Mouse (Mus musculus): ENCODE measurements around the gene Kank2. TPM values are rescaled to one million over a fixed set of nuclear protein-coding genes. Genes with fewer than 3 reads are reported as not detected.
A peak's percentile ranks its signal among the peaks of the same experiment; 100 is the strongest.

The Kank2 gene
- polyA plus RNA-seq, 1 experiment from 2014 or later = 24.2 TPM

DNA sequence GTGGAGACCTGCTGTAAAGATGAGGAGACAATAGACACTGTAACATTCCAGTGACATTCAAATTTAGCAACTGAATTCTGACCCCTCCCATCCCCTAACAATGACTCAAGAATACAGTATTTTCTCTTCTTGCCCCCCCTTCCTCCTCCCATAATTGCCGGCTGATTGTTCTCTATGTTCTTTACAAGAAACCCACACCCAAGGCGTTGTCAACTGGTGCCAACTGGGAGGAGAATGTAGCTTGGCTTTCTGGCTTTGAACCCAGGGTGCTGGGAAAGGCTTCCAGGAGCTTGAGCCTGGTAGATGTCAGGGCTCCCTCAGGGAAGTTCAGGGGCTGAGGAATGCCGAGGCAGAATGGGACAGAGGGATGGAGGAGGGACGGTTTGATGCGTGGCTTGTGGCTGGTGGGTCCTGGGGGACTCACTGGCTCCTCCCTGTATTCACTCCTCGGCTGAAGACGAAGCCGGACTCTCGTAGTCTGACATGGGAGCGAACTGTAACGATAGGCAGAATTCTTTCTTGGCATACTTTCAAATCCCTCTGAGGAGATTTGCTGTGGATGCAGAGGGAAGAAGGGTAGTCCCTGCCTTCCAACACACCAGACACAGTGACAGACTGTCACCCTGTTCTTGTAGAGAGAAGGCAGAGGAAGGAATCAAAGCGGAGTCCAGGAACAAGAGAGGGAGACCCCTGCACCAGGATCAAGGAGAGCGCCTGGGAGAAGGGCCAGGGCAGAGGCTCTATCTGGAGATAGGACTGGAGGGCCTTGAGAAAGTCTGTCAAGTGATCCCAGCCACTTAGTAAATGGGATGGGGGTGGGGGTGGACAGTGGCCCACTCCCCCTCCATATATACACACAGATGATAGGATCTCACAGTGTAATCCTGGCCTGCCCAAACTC, 29.8 kb downstream of the Kank2 start:
- WGBS = 62% methylated on average over 13 of the region's 13 CpGs
- Histone ChIP-seq H3K4me3 (0 out of 2 replicates have a peak overlapping the region, but pooled peaks have one; percentile 23), H3K9me3 (replicated peaks) (no peaks in the 10 kb centered on the region), H3K27me3 (ENCODE audit: low read depth, poor library complexity, severe bottlenecking) (no peaks in the 10 kb centered on the region), H3K36me3 (peaks cover 73% of the 10 kb centered on the region), H3K27ac (peak overlapping the region; percentile 93), H3K4me1 (peaks cover 37% of the 10 kb centered on the region)
- DNase-seq (ENCODE audit: low spot score) = no peak

DNA sequence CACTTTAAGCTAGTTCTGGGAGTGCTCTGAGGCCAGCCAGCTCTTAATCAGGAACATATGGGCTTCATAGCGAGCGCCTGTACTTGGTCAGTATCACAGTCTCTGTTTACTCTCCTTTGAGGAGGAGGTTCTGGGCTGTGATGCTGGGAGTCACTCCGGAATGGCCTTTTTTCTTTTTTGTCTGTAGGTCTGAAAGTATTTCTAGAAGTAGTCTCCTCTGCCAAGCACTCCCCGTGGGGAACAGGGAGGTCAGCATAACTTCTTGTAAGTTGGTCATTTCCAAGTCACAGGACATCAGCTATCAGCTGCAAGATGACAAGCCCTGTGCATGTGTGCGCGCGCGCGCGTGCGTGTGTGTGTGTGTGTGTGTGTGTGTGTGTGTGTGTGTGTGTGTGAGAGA, 30.6 kb downstream of the Kank2 start:
- DNase-seq (ENCODE audit: low spot score) = peak; percentile 69
- H3K27ac ChIP-seq = peak overlapping the region; percentile 93
- H3K36me3 ChIP-seq = peaks cover 65% of the 10 kb centered on the region
- 47% methylated on average over 11 of the region's 11 CpGs for WGBS
- peak overlapping the region; percentile 23 for H3K4me3 ChIP-seq
- peaks cover 37% of the 10 kb centered on the region for H3K4me1 ChIP-seq
- no peaks in the 10 kb centered on the region for H3K27me3 ChIP-seq (ENCODE audit: low read depth, poor library complexity, severe bottlenecking)
- H3K9me3 ChIP-seq (replicated peaks) = no peaks in the 10 kb centered on the region

DNA sequence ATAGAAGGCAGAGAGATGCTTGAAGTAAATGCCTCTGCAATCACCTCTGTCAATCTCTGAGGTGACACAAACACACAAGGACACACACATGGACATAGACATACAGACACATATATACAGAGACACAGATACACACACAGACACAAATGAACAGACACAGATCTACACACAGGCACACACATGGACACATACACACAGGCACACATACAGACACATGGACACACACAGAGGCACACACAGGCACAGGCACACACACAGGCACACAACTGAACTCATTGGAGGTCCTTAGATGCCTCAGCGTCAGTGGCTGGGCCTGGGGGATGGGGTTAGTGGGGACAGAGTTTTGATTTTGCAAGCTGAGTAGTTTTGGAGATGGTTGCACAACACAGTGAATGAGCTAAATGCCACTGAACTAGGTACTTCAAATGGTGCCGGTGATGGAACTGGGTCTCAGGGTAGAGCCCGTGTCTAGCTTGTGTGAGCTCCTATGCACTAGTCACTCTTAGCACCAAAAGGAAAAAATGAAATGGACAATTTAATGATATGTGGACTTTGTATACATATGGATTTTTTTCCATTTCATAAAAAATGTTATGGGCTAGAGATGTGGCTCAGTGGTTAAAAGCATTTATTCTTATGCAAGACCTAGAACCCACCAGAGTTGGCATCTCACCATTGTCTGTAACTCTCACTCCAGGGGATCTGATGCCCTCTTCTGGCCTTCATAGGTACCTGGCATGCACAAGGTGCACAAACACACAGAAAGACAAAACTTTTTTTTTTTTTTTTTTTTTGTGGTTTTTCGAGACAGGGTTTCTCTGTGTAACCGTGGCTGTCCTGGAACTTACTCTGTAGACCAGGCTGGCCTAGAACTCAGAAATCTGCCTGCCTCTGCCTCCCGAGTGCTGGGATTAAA, 34.2 kb downstream of the Kank2 start:
- Histone ChIP-seq H3K27me3 (ENCODE audit: low read depth, poor library complexity, severe bottlenecking) (no peaks in the 10 kb centered on the region), H3K27ac (no peak overlapping the region), H3K4me3 (no peak overlapping the region), H3K4me1 (peaks cover 36% of the 10 kb centered on the region), H3K36me3 (peaks cover 32% of the 10 kb centered on the region), H3K9me3 (replicated peaks) (no peaks in the 10 kb centered on the region)
- DNase-seq (ENCODE audit: low spot score) = no peak
- 91% methylated on average over 6 of the region's 6 CpGs for WGBS

DNA sequence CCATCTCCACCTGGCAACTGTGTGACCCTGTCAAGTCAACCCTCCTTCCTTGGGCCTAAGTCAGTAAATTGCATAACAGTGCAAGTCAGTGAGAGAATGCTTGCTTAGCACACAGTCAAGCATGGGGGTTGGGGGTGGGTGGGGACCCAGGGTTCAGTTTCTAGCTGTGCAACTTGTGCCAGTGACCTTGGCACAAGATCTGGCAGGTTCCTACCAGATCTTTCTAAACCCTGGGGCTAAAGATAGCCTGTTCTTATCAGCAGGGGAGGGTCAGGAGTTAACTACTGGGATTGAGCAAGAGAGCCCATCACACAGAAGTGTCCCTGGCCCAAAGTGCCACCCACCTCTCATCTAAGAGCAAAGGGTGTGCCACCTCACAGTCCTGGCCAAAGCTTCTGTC, 36.4 kb downstream of the Kank2 start:
- DNase-seq (ENCODE audit: low spot score) = no peak
- no peak overlapping the region for H3K4me3 ChIP-seq
- no peak overlapping the region for H3K27ac ChIP-seq
- no peaks in the 10 kb centered on the region for H3K27me3 ChIP-seq (ENCODE audit: low read depth, poor library complexity, severe bottlenecking)
- peaks cover 30% of the 10 kb centered on the region for H3K36me3 ChIP-seq
- peaks cover 24% of the 10 kb centered on the region for H3K4me1 ChIP-seq
- no peaks in the 10 kb centered on the region for H3K9me3 ChIP-seq (replicated peaks)

DNA sequence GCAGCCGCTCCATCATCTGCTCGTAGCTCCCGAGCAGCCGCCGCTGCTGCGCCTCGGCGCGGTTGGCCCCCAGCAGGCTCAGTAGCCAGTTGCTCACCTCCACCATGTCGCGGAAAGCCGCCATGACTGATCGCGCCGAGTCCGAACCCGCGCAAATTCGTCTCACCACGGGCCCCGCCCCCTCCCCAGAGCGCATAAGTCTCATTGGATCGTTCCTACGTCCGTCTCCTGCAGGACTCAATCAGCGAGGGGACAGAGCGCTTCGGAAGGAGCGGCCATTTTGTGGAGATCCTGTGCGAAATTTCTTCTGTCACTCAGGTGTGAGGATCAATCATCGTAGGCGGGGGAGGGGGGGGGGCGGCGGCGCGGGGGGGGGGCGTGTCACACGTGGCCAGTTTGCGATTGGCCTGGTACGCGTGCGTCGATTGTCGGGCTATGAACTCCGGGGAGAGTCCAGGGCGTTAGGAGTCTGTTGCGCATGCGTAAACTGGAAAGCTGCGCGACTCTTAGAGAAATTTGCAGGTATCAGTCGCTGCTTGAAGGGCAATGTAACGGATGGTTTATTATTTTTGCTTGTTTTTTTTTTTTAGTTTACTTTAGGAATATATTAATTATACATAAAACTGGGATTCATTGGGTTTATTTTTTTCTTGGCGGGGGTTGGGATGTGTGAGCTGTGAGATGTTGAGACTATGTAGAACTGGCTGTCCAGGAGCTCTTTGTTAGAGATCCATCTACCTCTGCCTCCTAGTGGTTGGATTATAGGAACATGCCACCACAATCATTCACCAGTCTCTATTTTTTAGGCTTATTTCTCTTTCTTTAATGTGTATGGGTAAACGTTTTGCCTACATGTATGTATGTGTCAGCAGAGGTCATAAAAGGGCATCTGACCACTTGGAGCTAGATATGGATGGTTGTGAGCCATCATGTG, 38.1 kb downstream of the Kank2 start, which contains the start of gene Spc24:
Gene Spc24 (minus strand): TSS at position 149 of the 934 bp plus-strand sequence.
- Histone ChIP-seq H3K4me1 (peaks cover 16% of the 10 kb centered on the region), H3K36me3 (peaks cover 33% of the 10 kb centered on the region), H3K27me3 (ENCODE audit: low read depth, poor library complexity, severe bottlenecking) (no peaks in the 10 kb centered on the region), H3K4me3 (peak within 1 kb of the TSS; percentile 80), H3K27ac (peak within 1 kb of the TSS; percentile 96), H3K9me3 (replicated peaks) (no peaks in the 10 kb centered on the region)
- 2% methylated on average over 53 of the region's 54 CpGs for WGBS
- peak; percentile 94 for DNase-seq (ENCODE audit: low spot score)

DNA sequence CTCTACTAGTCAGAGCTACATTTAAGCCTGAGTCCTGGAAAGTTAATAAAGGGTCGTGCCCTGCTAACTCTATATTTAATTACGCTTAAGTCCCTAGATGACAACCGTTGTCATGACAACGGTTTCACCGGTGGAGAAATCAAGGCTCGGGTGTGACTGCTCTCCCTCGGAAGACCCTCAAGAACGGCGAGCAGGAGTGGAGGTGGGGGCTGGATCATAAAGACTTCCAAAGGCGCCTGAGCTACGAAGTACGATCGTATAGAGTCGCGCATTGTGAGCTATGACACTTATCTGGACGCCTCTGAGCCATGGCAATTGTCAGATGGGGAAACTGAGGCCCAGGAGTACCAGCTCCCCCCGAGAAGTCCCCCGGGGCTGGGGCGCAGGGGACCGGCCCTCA, 38.8 kb downstream of the Kank2 start:
- Histone ChIP-seq H3K4me3 (peak overlapping the region; percentile 80), H3K36me3 (peaks cover 40% of the 10 kb centered on the region), H3K27ac (peak overlapping the region; percentile 96), H3K9me3 (replicated peaks) (no peaks in the 10 kb centered on the region), H3K27me3 (ENCODE audit: low read depth, poor library complexity, severe bottlenecking) (no peaks in the 10 kb centered on the region), H3K4me1 (peaks cover 16% of the 10 kb centered on the region)
- WGBS = under 1% methylated on average over 20 of the region's 20 CpGs
- no peak for DNase-seq (ENCODE audit: low spot score)

DNA sequence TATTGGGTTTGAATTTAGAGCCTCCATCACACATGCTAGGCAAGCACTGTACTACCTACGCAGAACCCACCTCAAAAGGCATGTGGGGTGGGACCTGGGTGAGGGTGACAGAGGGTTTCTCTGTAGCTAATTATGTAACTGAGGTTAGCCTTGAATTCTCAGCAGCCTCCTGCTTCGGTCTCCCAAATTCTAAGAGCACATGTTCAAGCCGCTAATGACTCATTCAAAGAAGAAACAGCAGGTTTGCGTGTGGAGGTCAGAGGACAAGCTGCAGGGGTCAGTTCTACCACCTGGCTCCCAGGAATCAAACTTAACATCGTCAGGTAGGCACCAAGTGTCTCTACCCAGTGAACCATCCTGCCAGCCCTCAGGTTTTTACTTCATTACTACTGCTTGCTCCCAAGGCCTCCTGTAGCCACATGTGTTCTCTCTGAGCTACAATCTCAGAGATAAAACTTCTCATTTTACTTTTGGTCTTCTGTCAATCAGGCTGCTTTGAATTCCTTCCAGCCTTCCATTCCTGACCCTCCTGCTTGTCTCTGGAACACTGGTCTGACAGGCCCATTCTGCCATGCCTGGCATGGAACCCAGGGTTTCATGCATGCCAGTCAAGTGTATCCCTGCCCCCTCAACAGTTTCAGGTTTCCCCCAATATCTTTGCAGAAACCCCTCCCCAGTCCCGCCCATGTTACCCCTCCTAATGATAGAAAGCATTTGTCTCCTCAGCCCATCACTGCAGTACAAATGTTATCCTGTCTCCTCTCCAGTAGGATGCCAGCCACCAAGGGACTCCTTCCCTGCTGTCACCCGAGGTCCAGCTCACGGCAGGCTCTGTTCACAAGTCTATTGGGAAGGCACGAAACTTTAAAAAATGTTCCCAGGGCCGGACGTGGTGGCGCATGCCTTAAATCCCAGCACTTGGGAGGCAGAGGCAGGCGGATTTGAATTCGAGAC, 39.7 kb downstream of the Kank2 start:
- Histone ChIP-seq H3K9me3 (replicated peaks) (no peaks in the 10 kb centered on the region), H3K4me3 (peak overlapping the region; percentile 80), H3K4me1 (peaks cover 16% of the 10 kb centered on the region), H3K27ac (peak overlapping the region; percentile 96), H3K27me3 (ENCODE audit: low read depth, poor library complexity, severe bottlenecking) (no peaks in the 10 kb centered on the region), H3K36me3 (peaks cover 48% of the 10 kb centered on the region)
- no peak for DNase-seq (ENCODE audit: low spot score)
- 61% methylated on average over 14 of the region's 14 CpGs for WGBS

DNA sequence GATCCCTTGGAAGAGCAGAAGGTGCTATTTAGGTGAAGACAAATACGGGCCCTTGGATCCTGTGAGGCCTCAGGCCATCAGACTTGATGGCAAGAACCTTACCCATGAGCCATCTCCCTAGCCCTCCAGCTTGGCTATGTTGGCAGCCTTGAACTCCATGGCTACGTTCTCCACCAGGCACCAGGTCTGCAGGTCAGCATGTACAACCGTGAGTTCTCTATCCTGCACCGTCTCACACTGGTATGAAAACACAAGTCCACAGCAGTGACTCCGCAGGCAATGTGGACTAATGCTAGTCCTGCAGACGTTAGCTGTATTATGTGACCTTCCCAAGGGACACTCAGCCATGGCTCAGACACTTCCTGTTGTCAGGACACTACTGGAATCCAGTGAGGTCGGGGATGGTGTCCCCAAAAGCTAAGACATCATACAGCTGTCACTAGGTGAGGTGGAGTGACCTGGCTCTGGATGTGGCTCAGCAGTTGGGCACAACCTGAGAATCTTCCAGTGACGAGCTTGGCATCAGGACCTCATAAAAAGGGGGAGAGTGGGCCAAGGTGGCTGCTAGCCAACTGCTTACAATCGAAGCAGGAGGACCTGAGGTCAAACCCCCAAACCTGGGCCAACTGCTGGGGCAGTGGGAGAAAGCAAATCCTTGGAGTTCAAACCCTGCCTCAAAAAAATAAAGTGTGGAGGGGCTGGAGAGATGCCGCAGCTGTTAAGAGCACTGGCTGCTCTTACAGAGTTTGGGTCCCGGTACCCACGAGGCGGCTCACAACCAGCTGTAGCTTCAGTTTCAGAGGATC, 43.8 kb downstream of the Kank2 start:
- H3K27ac ChIP-seq = no peak overlapping the region
- DNase-seq (ENCODE audit: low spot score) = no peak
- peaks cover 28% of the 10 kb centered on the region for H3K4me1 ChIP-seq
- H3K9me3 ChIP-seq (replicated peaks) = no peaks in the 10 kb centered on the region
- H3K4me3 ChIP-seq = no peak overlapping the region
- peaks cover 70% of the 10 kb centered on the region for H3K36me3 ChIP-seq
- no peaks in the 10 kb centered on the region for H3K27me3 ChIP-seq (ENCODE audit: low read depth, poor library complexity, severe bottlenecking)
- 87% methylated on average over 13 of the region's 13 CpGs for WGBS

DNA sequence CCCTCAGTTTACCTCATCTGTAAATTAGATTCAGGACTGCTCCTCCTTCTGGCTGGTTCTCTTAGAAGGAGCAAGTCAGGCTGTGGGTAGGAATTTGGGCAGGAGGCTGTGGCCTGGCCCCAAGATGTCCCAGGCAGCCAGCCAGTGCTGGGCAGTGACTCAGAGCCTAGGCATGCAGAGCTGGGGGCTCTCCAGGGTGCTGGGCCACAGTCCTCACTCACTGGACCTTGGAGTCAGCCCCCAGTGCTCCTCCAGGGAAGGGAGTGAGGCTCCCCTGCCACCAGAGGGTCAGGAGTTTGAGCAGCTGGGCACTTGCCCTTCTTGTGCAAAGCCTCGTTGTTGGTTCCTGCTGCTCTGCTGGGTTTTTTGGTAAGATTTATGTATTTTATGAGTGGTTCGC, 44.5 kb downstream of the Kank2 start:
- DNase-seq (ENCODE audit: low spot score) = no peak
- H3K36me3 ChIP-seq = peaks cover 77% of the 10 kb centered on the region

DNA sequence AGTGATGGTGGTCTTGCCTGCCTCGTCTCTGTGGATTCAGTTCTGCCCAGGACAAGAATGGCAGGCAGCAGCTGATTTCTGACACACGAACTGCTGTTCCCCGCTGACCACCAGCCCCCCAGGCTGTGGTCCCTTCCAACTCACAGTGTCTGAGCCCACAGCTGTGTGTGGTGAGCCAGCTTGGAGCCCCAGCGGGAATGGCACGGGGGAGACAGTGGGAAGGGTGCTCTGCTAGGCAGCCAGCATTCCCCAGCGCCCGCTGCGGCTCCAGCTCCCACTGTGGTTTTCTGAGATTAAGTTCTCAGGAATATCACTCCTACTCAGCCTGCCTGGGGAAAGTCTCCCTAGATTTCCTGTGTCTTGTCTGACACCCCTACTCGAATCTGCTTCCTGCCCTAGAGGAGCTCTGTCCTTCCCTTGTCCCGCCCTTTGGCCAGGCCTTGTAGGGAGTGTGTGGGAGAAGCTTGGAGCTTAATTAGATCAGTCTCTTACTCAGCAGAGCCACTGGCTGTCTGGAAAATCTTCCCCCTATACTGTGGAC, 46.2 kb downstream of the Kank2 start:
- WGBS = 64% methylated on average over 10 of the region's 10 CpGs
- no peak overlapping the region for H3K4me3 ChIP-seq
- no peak for DNase-seq (ENCODE audit: low spot score)
- H3K27ac ChIP-seq = peak overlapping the region; percentile 66; the same call in 1 of the 2 replicates
- H3K4me1 ChIP-seq = peaks cover 15% of the 10 kb centered on the region
- no peaks in the 10 kb centered on the region for H3K9me3 ChIP-seq (replicated peaks)
- H3K27me3 ChIP-seq (ENCODE audit: low read depth, poor library complexity, severe bottlenecking) = no peaks in the 10 kb centered on the region
- H3K36me3 ChIP-seq = peaks cover 78% of the 10 kb centered on the region

More for the DNA sequence above, 44.5 kb downstream of the Kank2 start:
- Histone ChIP-seq H3K27me3 (ENCODE audit: low read depth, poor library complexity, severe bottlenecking) (no peaks in the 10 kb centered on the region), H3K9me3 (replicated peaks) (no peaks in the 10 kb centered on the region), H3K4me3 (no peak overlapping the region), H3K4me1 (peaks cover 22% of the 10 kb centered on the region), H3K27ac (no peak overlapping the region)
- WGBS = 74% methylated on average over 2 of the region's 2 CpGs

All from limb, embryonic 10.5 days (tissue).